Mouse (Mus musculus) heart, adult 2 months (tissue): ENCODE results near the gene Arntl. TPM values are rescaled to one million over a fixed set of nuclear protein-coding genes. Genes with fewer than 3 reads are reported as not detected.

Experiments used
- DNase-seq, 2 experiments: peaks; one replicate each; pipeline ENCODE4 v3.0.0; 2021
- H3K27ac ChIP-seq: fragments of 200-600 bp; 2 replicates; pipeline ENCODE4 v1.8.1; 2022
- H3K27me3 ChIP-seq: fragments of 200-500 bp; 2 replicates; pipeline ENCODE4 v1.6.1; 2012; ENCODE audit warnings: mild to moderate bottlenecking, low read length, inconsistent platforms, mixed read lengths; ENCODE audit not compliant: control insufficient read depth, insufficient read depth
- H3K36me3 ChIP-seq: fragments of 200-500 bp; 2 replicates; pipeline ENCODE4 v1.6.1; 2012; ENCODE audit warnings: low read length, inconsistent platforms; ENCODE audit not compliant: control insufficient read depth, insufficient read depth
- H3K4me1 ChIP-seq: fragments of 200-500 bp; 2 replicates; pipeline ENCODE4 v1.6.1; 2011; ENCODE audit warnings: low read length; ENCODE audit not compliant: control insufficient read depth, insufficient read depth
- H3K4me3 ChIP-seq: fragments of 200-600 bp; 2 replicates; pipeline ENCODE4 v1.8.1; 2022
- H3K79me2 ChIP-seq: fragments of 200-500 bp; replicated peaks from 2 replicates; pipeline ENCODE4 v1.6.1; 2012; ENCODE audit warnings: mild to moderate bottlenecking, inconsistent platforms, low read length, moderate library complexity, mixed read lengths; ENCODE audit not compliant: control insufficient read depth, insufficient read depth
- H3K9ac ChIP-seq: fragments of 200-500 bp; 2 replicates; pipeline ENCODE4 v1.6.1; 2012; ENCODE audit warnings: low read depth, mild to moderate bottlenecking, control low read depth, inconsistent platforms, low read length, mixed read lengths
- CTCF ChIP-seq: fragments of 200-600 bp; IDR thresholded peaks from 2 replicates; pipeline ENCODE4 v1.8.1; 2022; ENCODE audit warnings: antibody characterized with exemption, mild to moderate bottlenecking, moderate library complexity
- EP300 ChIP-seq: fragments of 200-500 bp; IDR thresholded peaks from 2 replicates; pipeline ENCODE4 v1.6.1; 2011; ENCODE audit warnings: low read depth, low read length, control low read depth; ENCODE audit not compliant: insufficient read depth
- POLR2A ChIP-seq: fragments of 200-500 bp; IDR thresholded peaks from 2 replicates; pipeline ENCODE4 v1.6.1; 2011; ENCODE audit warnings: mild to moderate bottlenecking, low read depth, low read length, control low read depth; ENCODE audit not compliant: insufficient read depth
- WGBS: fragments of 180-500 bp; shearing (Covaris S2); methylation state at CpG from one replicate; pipeline ENCODE4 v1.1.7; 2018; 5-methylcytosine and 5-hydroxymethylcytosine counted together
- intact Hi-C: fragments of 180-260 bp; cut with DNase I; formaldehyde crosslinking; loops from one replicate; pipeline ENCODE4 v1.15.1; 2025
- polyA plus RNA-seq: library from polyadenylated mRNA; depleted of rRNA; stranded (reverse); fragments of >200 nt; gene quantifications from 2 replicates; pipeline ENCODE4 v1.2.3, GENCODE M21; 2012
- total RNA-seq, 2 experiments: library from RNA; stranded (reverse); gene quantifications; 2 replicates each; pipeline ENCODE4 v1.2.3; 2021

The Arntl gene
- total and polyA plus RNA-seq, 3 experiments, result 6.6 to 26.7 (median 7.2) TPM

DNA sequence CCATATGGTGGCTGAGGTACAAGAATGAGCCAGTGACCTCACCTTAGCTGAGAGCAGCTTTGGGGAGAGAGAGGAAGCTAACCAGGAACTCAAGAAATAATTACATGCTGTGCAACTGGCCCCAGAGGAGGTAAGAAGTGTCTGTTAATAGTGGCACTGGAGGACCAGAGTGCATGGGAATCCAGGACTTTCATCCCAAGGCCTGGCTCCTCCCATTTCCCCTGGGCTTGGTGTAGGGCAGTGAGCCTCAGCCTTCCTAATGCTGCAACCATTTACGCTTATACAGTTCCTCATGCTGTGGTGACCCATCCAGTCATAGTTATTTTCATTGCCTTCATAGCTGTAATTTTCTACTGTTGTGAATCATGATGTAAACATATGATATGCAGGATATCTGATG is 17.4 kb downstream of the Arntl start:
- intact Hi-C loops, result no loop called here
- H3K9ac ChIP-seq, result no peak overlapping the region
- no peak overlapping the region for H3K4me3 ChIP-seq
- no peaks in the 10 kb centered on the region for H3K36me3 ChIP-seq
- H3K27ac ChIP-seq, result no peak overlapping the region
- TF ChIP-seq CTCF (no peak), POLR2A (no peak), EP300 (no peak)
- DNase-seq, result no peak
- H3K4me1 ChIP-seq, result no peaks in the 10 kb centered on the region; the same call in 1 of the 2 replicates
- no peaks in the 10 kb centered on the region for H3K27me3 ChIP-seq
- peaks cover 7% of the 10 kb centered on the region for H3K79me2 ChIP-seq
- WGBS, result 89% methylated on average over 1 of the region's 1 CpGs

DNA sequence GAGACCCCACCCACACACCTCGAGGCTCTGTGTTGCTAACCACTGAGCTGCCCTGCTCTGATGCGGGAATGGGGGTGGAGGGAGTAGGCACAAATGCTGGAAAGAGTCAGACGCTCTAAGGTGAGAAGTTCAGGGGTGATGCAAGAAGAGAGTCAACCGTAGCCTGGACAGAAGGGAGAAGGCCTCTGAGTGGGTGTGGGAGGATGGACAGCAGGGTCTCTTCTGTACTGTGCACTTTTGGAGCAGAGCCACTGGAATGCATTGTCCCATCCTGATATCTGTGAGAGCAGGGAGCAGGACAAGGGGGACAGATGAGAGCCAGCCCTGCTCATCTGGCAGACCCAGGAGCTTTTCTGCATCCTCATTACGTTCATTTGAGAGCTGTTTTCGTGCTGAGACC is 21.2 kb downstream of the Arntl start:
- no peak overlapping the region for H3K4me3 ChIP-seq
- intact Hi-C loops, result no loop called here
- no peak for TF ChIP-seq POLR2A
- no peak for TF ChIP-seq EP300
- no peak for TF ChIP-seq CTCF
- H3K79me2 ChIP-seq, result peaks cover 3% of the 10 kb centered on the region
- no peak overlapping the region for H3K9ac ChIP-seq
- no peaks in the 10 kb centered on the region for H3K4me1 ChIP-seq
- H3K27ac ChIP-seq, result no peak overlapping the region
- H3K36me3 ChIP-seq, result no peaks in the 10 kb centered on the region
- no peak for DNase-seq
- H3K27me3 ChIP-seq, result no peaks in the 10 kb centered on the region
- WGBS, result 60% methylated on average over 6 of the region's 6 CpGs

DNA sequence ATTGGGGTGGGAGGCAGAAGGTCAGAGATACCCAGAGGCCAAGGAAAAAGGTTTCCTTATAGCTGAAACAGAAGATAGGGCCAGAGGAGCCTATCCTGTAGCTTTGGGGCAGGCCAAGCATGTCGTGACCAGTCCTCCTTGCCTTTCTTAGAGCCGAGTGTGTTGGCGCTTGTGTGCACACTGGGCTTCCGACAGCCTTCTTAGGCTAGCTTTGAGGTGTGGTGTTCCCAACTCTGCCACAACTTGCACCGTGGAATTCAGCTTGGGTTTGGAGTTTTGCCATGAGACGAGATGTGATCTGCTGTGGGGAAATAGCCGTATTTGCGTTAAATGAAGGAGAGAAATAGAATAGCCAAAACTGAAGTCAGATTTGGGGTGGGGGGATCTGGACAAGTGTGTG is 28.9 kb downstream of the Arntl start:
- TF ChIP-seq EP300 (no peak), POLR2A (no peak), CTCF (no peak)
- H3K27me3 ChIP-seq, result no peaks in the 10 kb centered on the region
- DNase-seq, result no peak
- H3K36me3 ChIP-seq, result peaks cover 6% of the 10 kb centered on the region
- WGBS, result 92% methylated on average over 8 of the region's 8 CpGs
- intact Hi-C loops, result no loop called here
- no peak overlapping the region for H3K9ac ChIP-seq
- no peak overlapping the region for H3K27ac ChIP-seq
- no peaks in the 10 kb centered on the region; the same call in 1 of the 2 replicates for H3K79me2 ChIP-seq
- no peak overlapping the region for H3K4me3 ChIP-seq
- H3K4me1 ChIP-seq, result peaks cover 12% of the 10 kb centered on the region

DNA sequence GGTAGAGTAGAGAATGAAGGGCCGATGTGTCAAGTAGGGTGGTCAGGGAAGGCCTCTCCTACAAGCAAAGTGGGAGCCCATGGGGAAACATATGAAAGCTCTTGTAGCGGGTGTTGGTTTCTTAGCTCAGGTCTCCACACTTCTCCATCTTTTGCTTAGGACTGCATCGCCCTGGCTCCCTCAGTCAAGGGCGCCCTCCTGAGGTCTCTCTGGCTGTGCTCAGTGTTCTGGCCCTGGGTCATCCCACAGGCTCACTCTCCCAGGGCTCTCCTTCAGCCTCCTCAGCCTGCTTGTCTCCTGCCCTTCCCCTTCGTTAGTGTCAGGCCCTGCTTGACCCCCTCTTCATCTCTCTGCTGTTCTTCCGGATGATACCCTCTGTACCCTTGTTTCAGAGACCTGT is 31.1 kb downstream of the Arntl start:
- 88% methylated on average over 6 of the region's 6 CpGs for WGBS
- H3K27ac ChIP-seq, result no peak overlapping the region
- no peak overlapping the region for H3K9ac ChIP-seq
- H3K4me3 ChIP-seq, result no peak overlapping the region
- no peak for DNase-seq
- intact Hi-C loops, result no loop called here
- peaks cover 29% of the 10 kb centered on the region for H3K4me1 ChIP-seq
- peak; percentile 25 for TF ChIP-seq CTCF
- TF ChIP-seq POLR2A, result no peak
- H3K36me3 ChIP-seq, result peaks cover 6% of the 10 kb centered on the region
- H3K79me2 ChIP-seq, result no peaks in the 10 kb centered on the region; the same call in 1 of the 2 replicates
- H3K27me3 ChIP-seq, result no peaks in the 10 kb centered on the region

DNA sequence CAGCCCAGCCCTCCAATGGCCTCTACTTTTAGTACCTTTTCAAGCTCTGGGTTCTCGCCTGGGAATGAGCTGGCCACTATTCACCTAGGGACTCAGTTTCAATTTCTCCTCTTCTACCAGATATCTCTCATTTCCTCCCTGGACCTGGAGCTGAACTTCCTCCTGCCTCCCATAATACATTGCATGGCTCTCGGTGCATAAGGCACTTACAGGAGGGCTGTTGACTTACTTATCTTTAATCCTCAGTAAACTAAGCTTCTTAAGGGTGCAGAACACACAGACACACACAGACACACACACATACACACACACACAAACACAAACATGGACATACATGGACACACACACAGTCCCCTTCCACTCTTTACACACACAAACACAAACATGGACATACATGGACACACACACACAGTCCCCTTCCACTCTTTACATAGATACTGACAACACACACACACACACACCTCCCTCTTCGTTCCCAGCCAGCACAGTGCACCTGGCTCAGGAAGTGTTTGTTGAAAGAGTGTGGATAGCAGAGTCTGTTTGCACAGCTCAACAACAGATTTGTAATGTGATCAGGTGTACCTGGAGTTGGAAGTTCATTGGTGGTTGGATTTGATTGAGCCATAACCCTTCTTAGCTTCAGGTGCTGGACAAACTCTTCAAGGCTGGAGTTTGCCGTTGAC is 32.3 kb downstream of the Arntl start:
- intact Hi-C loops, result no loop called here
- TF ChIP-seq CTCF, result no peak
- TF ChIP-seq EP300, result no peak
- TF ChIP-seq POLR2A, result no peak
- Histone ChIP-seq H3K27me3 (no peaks in the 10 kb centered on the region), H3K4me3 (no peak overlapping the region), H3K9ac (no peak overlapping the region), H3K27ac (no peak overlapping the region), H3K4me1 (peaks cover 29% of the 10 kb centered on the region), H3K79me2 (peaks cover 2% of the 10 kb centered on the region), H3K36me3 (peaks cover 6% of the 10 kb centered on the region)
- 49% methylated on average over 4 of the region's 4 CpGs for WGBS
- DNase-seq, result no peak

DNA sequence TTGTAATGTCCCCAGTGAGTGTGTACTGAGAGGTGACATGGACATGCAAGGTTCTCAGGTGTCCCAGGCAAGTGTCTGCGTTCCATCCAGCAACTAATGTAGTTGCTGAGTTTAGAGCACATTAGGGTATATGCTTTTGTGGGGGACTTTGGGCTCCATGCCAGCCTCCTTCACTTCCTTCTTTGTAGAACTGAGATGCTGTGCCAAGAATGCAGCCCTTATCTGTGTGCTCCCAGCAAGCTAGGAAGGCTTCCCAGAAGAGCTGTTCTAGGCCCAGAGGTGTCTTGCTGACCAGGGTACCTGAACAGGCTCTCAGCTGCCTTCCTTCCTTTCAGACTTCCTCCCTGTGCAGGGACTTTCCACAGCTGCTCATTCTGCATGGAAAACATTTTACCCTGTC is 33.2 kb downstream of the Arntl start:
- DNase-seq, result peak in 1 of 2 experiments; percentile 41
- intact Hi-C loops, result no loop called here
- TF ChIP-seq CTCF, result no peak
- no peak for TF ChIP-seq EP300
- no peak for TF ChIP-seq POLR2A
- H3K79me2 ChIP-seq, result peaks cover 2% of the 10 kb centered on the region
- H3K27me3 ChIP-seq, result no peaks in the 10 kb centered on the region
- H3K4me3 ChIP-seq, result no peak overlapping the region
- no peak overlapping the region for H3K9ac ChIP-seq
- WGBS, result 19% methylated on average over 1 of the region's 1 CpGs
- peak overlapping the region; percentile 5; the same call in 1 of the 2 replicates for H3K27ac ChIP-seq
- H3K4me1 ChIP-seq, result peaks cover 29% of the 10 kb centered on the region
- peaks cover 6% of the 10 kb centered on the region for H3K36me3 ChIP-seq
